Mouse (Mus musculus) midbrain, embryonic 14.5 days (tissue): ENCODE results near the gene Prpf3. TPM values are rescaled to one million over a fixed set of nuclear protein-coding genes. Genes with fewer than 3 reads are reported as not detected.
"Not testable (repeated sequence)": the region's sequence is repeated elsewhere in the genome, so short reads cannot be mapped to it uniquely, and the experiment has no call there.

Experiments used
- ATAC-seq: fragments of 200-750 bp; cut with Nextera tagmentation; 2 replicates; pipeline ENCODE4 v1.8.0; 2017; ENCODE audit warnings: moderate number of reproducible peaks, moderate library complexity; ENCODE audit not compliant: low FRiP score, low TSS enrichment
- DNase-seq: peaks from one replicate; pipeline ENCODE4 v3.0.0-alpha.2; 2015
- H3K27ac ChIP-seq: fragments of 300-500 bp; sonication (generic); replicated peaks from 2 replicates; pipeline ENCODE4 v1.5.1; 2014; ENCODE audit warnings: mild to moderate bottlenecking, low read depth, low read length, moderate library complexity
- H3K27me3 ChIP-seq: fragments of 300-500 bp; sonication (generic); 2 replicates; pipeline ENCODE4 v1.6.1; 2014; ENCODE audit warnings: low read length, control low read depth, mixed read lengths; ENCODE audit not compliant: control insufficient read depth, insufficient read depth
- H3K36me3 ChIP-seq: fragments of 300-500 bp; sonication (generic); 2 replicates; pipeline ENCODE4 v1.6.1; 2014; ENCODE audit warnings: low read length, control low read depth; ENCODE audit not compliant: control insufficient read depth, insufficient read depth
- H3K4me1 ChIP-seq: fragments of 300-500 bp; sonication (generic); 2 replicates; pipeline ENCODE4 v1.6.1; 2014; ENCODE audit warnings: mild to moderate bottlenecking, antibody characterized with exemption, low read length, control low read depth; ENCODE audit not compliant: control insufficient read depth, insufficient read depth
- H3K4me2 ChIP-seq: fragments of 300-500 bp; sonication (generic); 2 replicates; pipeline ENCODE4 v1.6.1; 2014; ENCODE audit warnings: mild to moderate bottlenecking, low read length, moderate library complexity
- H3K4me3 ChIP-seq: fragments of 300-500 bp; sonication (generic); replicated peaks from 2 replicates; pipeline ENCODE4 v1.5.1; 2014; ENCODE audit warnings: low read depth, low read length
- H3K9ac ChIP-seq: fragments of 300-500 bp; sonication (generic); replicated peaks from 2 replicates; pipeline ENCODE4 v1.6.1; 2014; ENCODE audit warnings: mild to moderate bottlenecking, low read length, moderate library complexity
- H3K9me3 ChIP-seq: fragments of 300-500 bp; sonication (generic); 2 replicates; pipeline ENCODE4 v1.6.1; 2016; ENCODE audit warnings: low read length, control low read depth, mixed read lengths; ENCODE audit not compliant: control insufficient read depth
- WGBS: fragments of 180-500 bp; shearing (Covaris S2); extraction: QIAGEN DNeasy Blood & Tissue Kit; methylation state at CpG from one replicate; pipeline ENCODE4 v1.1.7; 2014; 5-methylcytosine and 5-hydroxymethylcytosine counted together
- polyA plus RNA-seq: library from polyadenylated mRNA; unstranded; fragments of >200 nt; fragmentation: Nextera tagmentation; extraction: Ambion mirVana; gene quantifications from 2 replicates; pipeline ENCODE4 v1.2.1, GENCODE M21; 2014

The Prpf3 gene
- 34.0 and 44.1 TPM in 2 replicates for polyA plus RNA-seq

- H3K36me3 ChIP-seq, result peaks cover 25% of the 10 kb centered on the region
- H3K4me1 ChIP-seq, result peaks cover 8% of the 10 kb centered on the region; the same call in 1 of the 2 replicates
- peak within 1 kb of the TSS; percentile 82 for H3K4me3 ChIP-seq
- H3K27me3 ChIP-seq, result no peaks in the 10 kb centered on the region
- ATAC-seq, result peak; percentile 99
- peak; percentile 97 for DNase-seq
- H3K4me2 ChIP-seq, result peak within 1 kb of the TSS; percentile 74
- H3K27ac ChIP-seq, result peak within 1 kb of the TSS; percentile 76
- peak within 1 kb of the TSS; percentile 72 for H3K9ac ChIP-seq
- under 1% methylated on average over 56 of the region's 56 CpGs for WGBS
- no peaks in the 10 kb centered on the region for H3K9me3 ChIP-seq
These were observed at the start of gene Prpf3 for GRCm38 (mm10) chr3:95855502-95856089. Gene Prpf3, minus strand, starts transcription at chr3:95855885.

- under 1% methylated on average over 15 of the region's 15 CpGs for WGBS
- H3K4me2 ChIP-seq, result peak within 1 kb of the TSS; percentile 53
- no peaks in the 10 kb centered on the region for H3K27me3 ChIP-seq
- no peaks in the 10 kb centered on the region for H3K36me3 ChIP-seq
- H3K9me3 ChIP-seq, result no peaks in the 10 kb centered on the region
- peak; percentile 40; the same call in 1 of the 2 replicates for ATAC-seq
- peak; percentile 34 for DNase-seq
- peak within 1 kb of the TSS; percentile 36; the same call in 1 of the 2 replicates for H3K9ac ChIP-seq
- peak within 1 kb of the TSS; percentile 27 for H3K4me3 ChIP-seq
- peaks cover 12% of the 10 kb centered on the region for H3K4me1 ChIP-seq
- no peak within 1 kb of the TSS for H3K27ac ChIP-seq
These were observed 48.9 kb upstream of the Prpf3 start, which contains the start of gene Car14 for GRCm38 (mm10) chr3:95904568-95904967. Gene Car14, minus strand, starts transcription at chr3:95904691.

GRCm38 (mm10) chr3:95903753-95904502 lies 48.2 kb upstream of the Prpf3 start:
- Histone ChIP-seq H3K27me3 (no peaks in the 10 kb centered on the region), H3K9me3 (no peaks in the 10 kb centered on the region), H3K4me3 (peak overlapping the region; percentile 13; the same call in 1 of the 2 replicates), H3K4me2 (peak overlapping the region; percentile 53), H3K36me3 (no peaks in the 10 kb centered on the region), H3K27ac (no peak overlapping the region), H3K9ac (peak overlapping the region; percentile 24; the same call in 1 of the 2 replicates), H3K4me1 (peaks cover 12% of the 10 kb centered on the region)
- 1% methylated on average over 15 of the region's 15 CpGs for WGBS
- ATAC-seq (no peak), DNase-seq (no peak)

- Histone ChIP-seq H3K9me3 (no peaks in the 10 kb centered on the region), H3K27ac (no peak overlapping the region), H3K4me3 (no peak overlapping the region), H3K36me3 (peaks cover 7% of the 10 kb centered on the region; the same call in 1 of the 2 replicates), H3K9ac (no peak overlapping the region), H3K4me1 (peaks cover 12% of the 10 kb centered on the region), H3K4me2 (no peak overlapping the region; the same call in 1 of the 2 replicates), H3K27me3 (no peaks in the 10 kb centered on the region)
- no peak for ATAC-seq
- DNase-seq, result no peak
- 27% methylated on average over 6 of the region's 6 CpGs for WGBS
These were observed 47.0 kb upstream of the Prpf3 start for GRCm38 (mm10) chr3:95902643-95903042.

- Histone ChIP-seq H3K9me3 (no peaks in the 10 kb centered on the region), H3K36me3 (peaks cover 8% of the 10 kb centered on the region; the same call in 1 of the 2 replicates), H3K27me3 (no peaks in the 10 kb centered on the region), H3K27ac (no peak overlapping the region), H3K9ac (no peak overlapping the region), H3K4me3 (no peak overlapping the region), H3K4me1 (peaks cover 12% of the 10 kb centered on the region), H3K4me2 (no peak overlapping the region)
- no peak for ATAC-seq
- DNase-seq, result no peak
These were observed 46.6 kb upstream of the Prpf3 start for GRCm38 (mm10) chr3:95902373-95902625.

GRCm38 (mm10) chr3:95901616-95902372 lies 46.1 kb upstream of the Prpf3 start:
- ATAC-seq (no peak), DNase-seq (no peak)
- Histone ChIP-seq H3K36me3 (peaks cover 8% of the 10 kb centered on the region; the same call in 1 of the 2 replicates), H3K27ac (no peak overlapping the region), H3K27me3 (no peaks in the 10 kb centered on the region), H3K4me1 (peaks cover 12% of the 10 kb centered on the region), H3K9me3 (no peaks in the 10 kb centered on the region), H3K4me3 (no peak overlapping the region), H3K4me2 (no peak overlapping the region), H3K9ac (no peak overlapping the region)
- WGBS, result 68% methylated on average over 9 of the region's 9 CpGs

GRCm38 (mm10) chr3:95899800-95900524 lies 44.3 kb upstream of the Prpf3 start:
- peaks cover 8% of the 10 kb centered on the region; the same call in 1 of the 2 replicates for H3K36me3 ChIP-seq
- WGBS, result 81% methylated on average over 13 of the region's 13 CpGs
- H3K27ac ChIP-seq, result no peak overlapping the region
- no peak overlapping the region for H3K4me2 ChIP-seq
- no peaks in the 10 kb centered on the region for H3K9me3 ChIP-seq
- no peak overlapping the region for H3K4me3 ChIP-seq
- no peak overlapping the region for H3K9ac ChIP-seq
- DNase-seq, result no peak
- no peaks in the 10 kb centered on the region for H3K27me3 ChIP-seq
- no peak for ATAC-seq
- H3K4me1 ChIP-seq, result peaks cover 8% of the 10 kb centered on the region

GRCm38 (mm10) chr3:95895501-95895900 lies 39.8 kb upstream of the Prpf3 start:
- not testable (repeated sequence) for ATAC-seq, H3K27ac ChIP-seq, H3K36me3 ChIP-seq, DNase-seq, H3K9me3 ChIP-seq, H3K4me3 ChIP-seq, H3K27me3 ChIP-seq, H3K4me2 ChIP-seq, H3K9ac ChIP-seq
- H3K4me1 ChIP-seq, result peaks cover 12% of the 10 kb centered on the region
- WGBS, result 87% methylated on average over 7 of the region's 7 CpGs
